Mouse (Mus musculus) forebrain, embryonic 15.5 days (tissue): ENCODE measurements around the gene Otos. TPM values are rescaled to one million over a fixed set of nuclear protein-coding genes. Genes with fewer than 3 reads are reported as not detected.

Experiments
- ATAC-seq: fragments of 200-750 bp; cut with Nextera tagmentation; replicated peaks from 2 replicates; pipeline ENCODE4 v1.8.0; 2017; ENCODE audit warnings: mild to moderate bottlenecking, moderate TSS enrichment, moderate library complexity
- H3K27ac ChIP-seq: fragments of 300-500 bp; sonication (generic); replicated peaks from 2 replicates; pipeline ENCODE4 v1.5.1; 2015; ENCODE audit warnings: mild to moderate bottlenecking, inconsistent platforms
- H3K27me3 ChIP-seq: fragments of 300-500 bp; sonication (generic); 2 replicates; pipeline ENCODE4 v1.6.1; 2015; ENCODE audit warnings: inconsistent platforms
- H3K36me3 ChIP-seq: fragments of 300-500 bp; sonication (generic); 2 replicates; pipeline ENCODE4 v1.6.1; 2015; ENCODE audit warnings: mild to moderate bottlenecking, inconsistent platforms
- H3K4me1 ChIP-seq: fragments of 300-500 bp; sonication (generic); 2 replicates; pipeline ENCODE4 v1.6.1; 2015; ENCODE audit warnings: inconsistent platforms
- H3K4me2 ChIP-seq: fragments of 300-500 bp; sonication (generic); replicated peaks from 2 replicates; pipeline ENCODE4 v1.6.1; 2015; ENCODE audit warnings: mild to moderate bottlenecking, inconsistent platforms
- H3K4me3 ChIP-seq: fragments of 300-500 bp; sonication (generic); 2 replicates; pipeline ENCODE4 v1.5.1; 2015; ENCODE audit warnings: mild to moderate bottlenecking, inconsistent platforms
- H3K9ac ChIP-seq: fragments of 300-500 bp; sonication (generic); replicated peaks from 2 replicates; pipeline ENCODE4 v1.6.1; 2015; ENCODE audit warnings: mild to moderate bottlenecking, inconsistent platforms
- H3K9me3 ChIP-seq: fragments of 300-500 bp; sonication (generic); 2 replicates; pipeline ENCODE4 v1.6.1; 2016; ENCODE audit warnings: inconsistent platforms
- WGBS: fragments of 180-500 bp; shearing (Covaris S2); methylation state at CpG from one replicate; pipeline ENCODE4 v1.1.7; 2015; ENCODE audit warnings: mixed read lengths; 5-methylcytosine and 5-hydroxymethylcytosine counted together
- polyA plus RNA-seq: library from polyadenylated mRNA; unstranded; fragments of >200 nt; fragmentation: Nextera tagmentation; extraction: Ambion mirVana; gene quantifications from 2 replicates; pipeline ENCODE4 v1.2.1, GENCODE M21; 2015

Gene Otos
- not detected in 2 replicates for polyA plus RNA-seq

GRCm38 (mm10) chr1:92648673-92649072 lies at the start of gene Otos:
Gene Otos (minus strand): TSS chr1:92648841.
- no peak within 1 kb of the TSS for H3K9ac ChIP-seq
- 0 out of 2 replicates have a peak, but pooled peaks cover 7% of the 10 kb centered on the region for H3K4me1 ChIP-seq
- peak; percentile 42 for ATAC-seq
- no peak within 1 kb of the TSS for H3K4me2 ChIP-seq
- no peak within 1 kb of the TSS for H3K4me3 ChIP-seq
- no peak within 1 kb of the TSS for H3K27ac ChIP-seq
- WGBS, result 27% methylated on average over 8 of the region's 8 CpGs
- H3K9me3 ChIP-seq, result no peaks in the 10 kb centered on the region
- no peaks in the 10 kb centered on the region for H3K36me3 ChIP-seq
- no peaks in the 10 kb centered on the region for H3K27me3 ChIP-seq

GRCm38 (mm10) chr1:92696848-92697247 lies 48.2 kb upstream of the Otos start:
- H3K4me1 ChIP-seq, result peaks cover 23% of the 10 kb centered on the region
- 0 out of 2 replicates have a peak overlapping the region, but pooled peaks have one; percentile 1 for H3K27ac ChIP-seq
- WGBS, result 25% methylated on average over 4 of the region's 4 CpGs
- no peaks in the 10 kb centered on the region for H3K36me3 ChIP-seq
- no peak overlapping the region for H3K9ac ChIP-seq
- no peak overlapping the region for H3K4me2 ChIP-seq
- ATAC-seq, result peak; percentile 49; the same call in 1 of the 2 replicates
- H3K27me3 ChIP-seq, result no peaks in the 10 kb centered on the region
- H3K9me3 ChIP-seq, result no peaks in the 10 kb centered on the region
- H3K4me3 ChIP-seq, result no peak overlapping the region

- H3K27me3 ChIP-seq, result no peaks in the 10 kb centered on the region
- no peak overlapping the region for H3K4me2 ChIP-seq
- no peak overlapping the region for H3K9ac ChIP-seq
- H3K4me3 ChIP-seq, result no peak overlapping the region
- no peak overlapping the region for H3K27ac ChIP-seq
- no peak for ATAC-seq
- no peaks in the 10 kb centered on the region for H3K36me3 ChIP-seq
- 80% methylated on average over 5 of the region's 5 CpGs for WGBS
- H3K4me1 ChIP-seq, result peaks cover 23% of the 10 kb centered on the region
- no peaks in the 10 kb centered on the region for H3K9me3 ChIP-seq
These were observed 47.1 kb upstream of the Otos start for GRCm38 (mm10) chr1:92695751-92696150.

GRCm38 (mm10) chr1:92691166-92691844 lies 42.7 kb upstream of the Otos start:
- no peak for ATAC-seq
- no peaks in the 10 kb centered on the region for H3K9me3 ChIP-seq
- H3K4me2 ChIP-seq, result no peak overlapping the region
- H3K9ac ChIP-seq, result no peak overlapping the region
- WGBS, result 80% methylated on average over 3 of the region's 3 CpGs
- H3K4me3 ChIP-seq, result no peak overlapping the region
- 0 out of 2 replicates have a peak overlapping the region, but pooled peaks have one; percentile 8 for H3K27ac ChIP-seq
- H3K4me1 ChIP-seq, result no peaks in the 10 kb centered on the region
- H3K36me3 ChIP-seq, result no peaks in the 10 kb centered on the region
- no peaks in the 10 kb centered on the region for H3K27me3 ChIP-seq

GRCm38 (mm10) chr1:92686994-92687393 lies 38.4 kb upstream of the Otos start:
- Histone ChIP-seq H3K9me3 (no peaks in the 10 kb centered on the region), H3K9ac (no peak overlapping the region), H3K4me3 (no peak overlapping the region), H3K4me2 (no peak overlapping the region), H3K27me3 (no peaks in the 10 kb centered on the region), H3K27ac (no peak overlapping the region), H3K36me3 (no peaks in the 10 kb centered on the region), H3K4me1 (no peaks in the 10 kb centered on the region)
- no peak for ATAC-seq
- WGBS, result 73% methylated on average over 8 of the region's 8 CpGs

- no peak for ATAC-seq
- H3K4me1 ChIP-seq, result peaks cover 14% of the 10 kb centered on the region
- WGBS, result 92% methylated on average over 8 of the region's 8 CpGs
- H3K4me3 ChIP-seq, result no peak overlapping the region
- no peaks in the 10 kb centered on the region for H3K27me3 ChIP-seq
- H3K9me3 ChIP-seq, result no peaks in the 10 kb centered on the region
- no peak overlapping the region for H3K9ac ChIP-seq
- H3K27ac ChIP-seq, result no peak overlapping the region
- H3K4me2 ChIP-seq, result no peak overlapping the region
- H3K36me3 ChIP-seq, result no peaks in the 10 kb centered on the region
These were observed 34.5 kb upstream of the Otos start for GRCm38 (mm10) chr1:92683151-92683550.

GRCm38 (mm10) chr1:92680668-92681603 lies 32.3 kb upstream of the Otos start:
- no peak overlapping the region for H3K4me2 ChIP-seq
- 21% methylated on average over 16 of the region's 16 CpGs for WGBS

GRCm38 (mm10) chr1:92678757-92679156 lies 30.1 kb upstream of the Otos start:
- peaks cover 14% of the 10 kb centered on the region for H3K4me1 ChIP-seq
- ATAC-seq, result no peak
- no peak overlapping the region for H3K4me3 ChIP-seq
- no peaks in the 10 kb centered on the region for H3K27me3 ChIP-seq
- 87% methylated on average over 5 of the region's 5 CpGs for WGBS
- no peak overlapping the region for H3K4me2 ChIP-seq
- no peaks in the 10 kb centered on the region for H3K36me3 ChIP-seq
- no peaks in the 10 kb centered on the region for H3K9me3 ChIP-seq
- no peak overlapping the region for H3K9ac ChIP-seq
- no peak overlapping the region for H3K27ac ChIP-seq

More at GRCm38 (mm10) chr1:92680668-92681603, 32.3 kb upstream of the Otos start:
- H3K9me3 ChIP-seq, result no peaks in the 10 kb centered on the region
- no peaks in the 10 kb centered on the region for H3K36me3 ChIP-seq
- H3K9ac ChIP-seq, result no peak overlapping the region
- H3K4me3 ChIP-seq, result no peak overlapping the region
- no peaks in the 10 kb centered on the region for H3K27me3 ChIP-seq
- peak; percentile 67 for ATAC-seq
- peak overlapping the region; percentile 59 for H3K27ac ChIP-seq
- peaks cover 14% of the 10 kb centered on the region for H3K4me1 ChIP-seq

- H3K36me3 ChIP-seq, result no peaks in the 10 kb centered on the region
- peaks cover 14% of the 10 kb centered on the region for H3K4me1 ChIP-seq
- H3K4me3 ChIP-seq, result no peak overlapping the region
- WGBS, result 78% methylated on average over 3 of the region's 3 CpGs
- H3K9ac ChIP-seq, result no peak overlapping the region
- ATAC-seq, result no peak
- no peaks in the 10 kb centered on the region for H3K27me3 ChIP-seq
- H3K4me2 ChIP-seq, result no peak overlapping the region
- no peak overlapping the region for H3K27ac ChIP-seq
- no peaks in the 10 kb centered on the region for H3K9me3 ChIP-seq
These were observed 28.0 kb upstream of the Otos start for GRCm38 (mm10) chr1:92676676-92676975.

GRCm38 (mm10) chr1:92675932-92676675 lies 27.5 kb upstream of the Otos start:
- Histone ChIP-seq H3K9ac (no peak overlapping the region), H3K4me1 (peaks cover 14% of the 10 kb centered on the region), H3K4me2 (no peak overlapping the region), H3K27me3 (no peaks in the 10 kb centered on the region), H3K4me3 (no peak overlapping the region), H3K27ac (no peak overlapping the region), H3K9me3 (no peaks in the 10 kb centered on the region), H3K36me3 (no peaks in the 10 kb centered on the region)
- 82% methylated on average over 10 of the region's 10 CpGs for WGBS
- ATAC-seq, result no peak

- no peak for ATAC-seq
- Histone ChIP-seq H3K4me3 (no peak overlapping the region), H3K4me1 (no peaks in the 10 kb centered on the region), H3K9ac (no peak overlapping the region), H3K36me3 (no peaks in the 10 kb centered on the region), H3K27me3 (no peaks in the 10 kb centered on the region), H3K9me3 (no peaks in the 10 kb centered on the region), H3K4me2 (no peak overlapping the region), H3K27ac (no peak overlapping the region)
- 93% methylated on average over 5 of the region's 5 CpGs for WGBS
These were observed 24.7 kb upstream of the Otos start for GRCm38 (mm10) chr1:92673258-92673782.
